Mouse (Mus musculus) spleen, adult 2 months (tissue): ENCODE measurements around the gene Tram2.

Experiments
- CTCF ChIP-seq: fragments of 200-500 bp; IDR thresholded peaks from 2 replicates; pipeline ENCODE4 v1.5.1; 2011; ENCODE audit warnings: mild to moderate bottlenecking, inconsistent platforms; ENCODE audit not compliant: insufficient read depth, insufficient read length, insufficient replicate concordance; ENCODE audit errors: extremely low read depth
- POLR2A ChIP-seq: fragments of 200-500 bp; IDR thresholded peaks from 2 replicates; pipeline ENCODE4 v1.6.1; 2011; ENCODE audit warnings: low read depth, low read length, inconsistent platforms

GRCm38 (mm10) chr1:21077191-21077590, 1.8 kb downstream of the Tram2 start:
- TF ChIP-seq CTCF (no peak), POLR2A (no peak)
